Mouse (Mus musculus) gastrocnemius, postnatal 10 days (tissue): Measurements from ENCODE around the gene Parl. TPM values are rescaled to one million over a fixed set of nuclear protein-coding genes. Genes with fewer than 3 reads are reported as not detected.

Experiments used
- DNase-seq: peaks from one replicate; pipeline ENCODE4 v3.0.0; 2021; ENCODE audit warnings: mixed read lengths
- long read RNA-seq, 2 experiments: library from polyadenylated mRNA; stranded (forward); transcript quantifications; one replicate each; pipeline ENCODE4 v2.0.0; 2021
- total RNA-seq, 2 experiments: library from RNA; stranded (reverse); gene quantifications; 2 replicates each; pipeline ENCODE4 v1.2.3; 2021

Gene Parl
- 10 to 100 TPM; 83.2 to 83.4 TPM for total RNA-seq
- long read RNA-seq, experiment 1, transcript Parl-201 (10 exons, 1,348 nt) = major isoform, 53 of 59 reads
- long read RNA-seq, experiment 1, partial matches to known transcripts = 3 of 59 reads
- long read RNA-seq, experiment 1, other reads (novel, unspliced or antisense) = 3 of 59 reads
- long read RNA-seq, experiment 2, transcript Parl-201 (10 exons, 1,348 nt) = major isoform, 59 of 64 reads
- long read RNA-seq, experiment 2, partial matches to known transcripts = 0 of 64 reads
- long read RNA-seq, experiment 2, other reads (novel, unspliced or antisense) = 3 of 64 reads

GRCm38 (mm10) chr16:20301770-20302649 lies at the start of gene Parl:
TSS of gene Parl (minus strand) at chr16:20302387.
- DNase-seq = peak; percentile 88

GRCm38 (mm10) chr16:20345464-20345863 lies 43.3 kb upstream of the Parl start:
- DNase-seq = no peak

GRCm38 (mm10) chr16:20338616-20339015 lies 36.4 kb upstream of the Parl start:
- DNase-seq = no peak

GRCm38 (mm10) chr16:20334918-20335317 lies 32.7 kb upstream of the Parl start:
- DNase-seq = no peak

- no peak for DNase-seq
Measured at GRCm38 (mm10) chr16:20328306-20328705, 26.1 kb upstream of the Parl start.

DNA sequence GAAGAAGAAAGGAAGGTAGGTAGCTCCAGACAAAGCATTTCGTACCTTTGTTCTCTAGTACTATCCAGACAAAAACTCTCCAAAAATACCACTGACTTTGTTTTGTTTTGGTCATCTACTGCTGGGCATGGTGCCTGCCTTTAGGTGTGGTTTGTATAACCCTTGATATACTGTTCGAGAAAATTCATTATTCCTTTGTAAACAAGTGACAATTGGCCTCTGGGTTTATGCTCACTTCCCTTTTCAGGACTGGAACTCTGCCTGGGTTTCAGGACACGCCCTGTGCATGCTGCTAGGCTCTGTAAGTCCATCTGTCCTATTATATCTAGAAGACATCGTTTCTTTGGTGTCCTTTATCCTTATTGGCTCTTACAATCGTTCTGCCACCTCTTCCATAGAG lies 23.1 kb upstream of the Parl start, which contains the start of gene Cyp2ab1:
TSS of gene Cyp2ab1 (minus strand) at position 119 of the 400 bp plus-strand sequence.
- no peak for DNase-seq

DNA sequence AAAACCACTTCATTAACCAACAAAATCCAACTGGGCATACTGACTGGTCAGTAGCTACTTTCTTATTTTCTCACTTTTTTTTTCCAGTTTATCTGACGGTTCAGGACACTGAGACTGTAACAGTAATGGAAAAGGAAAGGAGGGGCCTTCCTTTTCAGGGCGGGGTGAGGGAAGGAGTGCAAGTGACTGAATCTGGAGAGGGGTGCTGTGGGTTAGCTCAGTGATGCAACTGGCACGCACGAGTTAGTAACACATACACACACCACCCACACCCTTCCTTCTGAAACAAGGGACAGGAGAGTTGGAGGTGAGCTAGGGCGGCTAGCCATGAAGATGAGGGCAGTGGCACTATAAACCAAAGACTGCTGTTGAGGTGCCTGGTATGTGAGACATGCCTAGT lies 21.7 kb upstream of the Parl start:
- no peak for DNase-seq

DNA sequence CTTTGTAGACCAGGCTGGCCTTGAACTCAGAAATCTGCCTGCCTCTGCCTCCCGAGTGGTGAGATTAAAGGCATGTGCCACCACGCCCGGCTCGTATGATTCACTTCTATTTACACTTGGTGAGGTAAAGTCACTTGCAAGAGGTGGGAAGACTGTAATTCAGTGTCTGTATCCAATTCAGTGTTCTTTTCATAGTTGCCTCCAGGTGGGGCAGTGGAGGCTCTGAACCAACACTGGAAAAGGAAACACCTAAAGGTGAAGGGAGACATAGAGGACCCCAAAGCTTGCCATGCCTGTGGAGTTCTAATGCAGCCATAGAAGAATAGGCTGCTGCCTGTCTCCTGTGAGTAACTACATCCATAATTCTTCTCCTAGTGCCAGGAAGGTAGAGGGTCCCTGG lies 20.1 kb upstream of the Parl start:
- no peak for DNase-seq

GRCm38 (mm10) chr16:20316770-20317169 lies 14.6 kb upstream of the Parl start:
- DNase-seq = no peak

DNA sequence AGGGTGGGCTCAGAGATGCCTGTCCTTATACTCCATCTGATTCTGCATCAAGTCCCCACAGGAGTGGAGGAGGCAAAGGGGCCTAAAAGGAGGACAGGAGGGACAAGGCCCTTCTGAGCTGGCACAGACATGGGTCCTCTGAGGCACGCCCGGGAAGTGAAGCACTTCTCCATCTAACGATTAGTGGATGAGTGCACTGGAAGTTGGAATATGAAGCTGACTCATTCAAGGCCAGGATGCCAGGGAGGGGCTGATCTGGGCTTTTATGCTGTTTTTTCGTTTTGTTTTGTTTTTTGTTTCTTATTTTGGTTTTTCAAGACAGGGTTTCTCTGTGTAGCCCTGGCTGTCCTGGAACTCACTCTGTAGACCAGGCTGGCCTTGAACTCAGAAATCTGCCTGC lies 13.1 kb upstream of the Parl start:
- no peak for DNase-seq

GRCm38 (mm10) chr16:20312272-20312671 lies 10.1 kb upstream of the Parl start:
- DNase-seq = no peak

GRCm38 (mm10) chr16:20300076-20300475 lies 2.1 kb downstream of the Parl start:
- DNase-seq = no peak

DNA sequence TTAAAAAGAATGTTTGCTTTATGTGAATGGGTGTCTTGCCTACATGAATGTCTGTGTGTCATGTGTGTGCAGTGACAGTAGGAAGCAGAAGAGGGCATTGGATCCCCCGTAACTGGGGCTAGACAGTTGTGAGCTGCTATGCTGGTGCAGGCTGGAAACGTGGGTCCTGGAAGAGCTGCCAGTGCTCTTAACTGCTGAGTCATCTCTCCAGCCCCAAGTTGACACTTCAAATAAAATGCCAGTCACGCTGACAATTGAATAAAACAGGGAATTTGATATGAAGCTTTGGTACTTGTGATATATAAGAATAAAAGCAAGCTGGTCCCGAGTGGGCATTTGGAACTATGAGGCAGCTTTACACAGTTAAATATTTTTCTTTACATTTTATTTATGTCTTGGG lies 21.9 kb downstream of the Parl start:
- no peak for DNase-seq

DNA sequence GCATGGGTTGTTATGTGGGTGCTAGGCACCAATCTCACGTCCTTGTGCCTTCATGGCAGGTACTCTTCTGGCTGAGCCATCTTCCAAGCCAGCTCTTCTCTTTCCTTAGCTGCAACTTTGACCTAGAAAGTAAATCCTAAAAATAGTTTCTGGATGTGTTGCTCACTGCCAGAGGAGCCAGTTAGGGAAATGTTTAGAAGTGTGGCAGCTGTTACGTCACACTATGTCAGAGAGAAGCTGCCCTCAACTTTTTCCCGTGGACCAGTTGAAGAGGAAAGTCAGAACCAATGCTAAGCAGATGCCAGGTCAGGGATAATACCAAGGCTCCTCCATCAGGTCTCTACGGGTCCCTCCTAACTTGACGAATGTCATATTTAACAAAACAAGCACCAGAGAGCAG lies 22.8 kb downstream of the Parl start:
- DNase-seq = no peak

DNA sequence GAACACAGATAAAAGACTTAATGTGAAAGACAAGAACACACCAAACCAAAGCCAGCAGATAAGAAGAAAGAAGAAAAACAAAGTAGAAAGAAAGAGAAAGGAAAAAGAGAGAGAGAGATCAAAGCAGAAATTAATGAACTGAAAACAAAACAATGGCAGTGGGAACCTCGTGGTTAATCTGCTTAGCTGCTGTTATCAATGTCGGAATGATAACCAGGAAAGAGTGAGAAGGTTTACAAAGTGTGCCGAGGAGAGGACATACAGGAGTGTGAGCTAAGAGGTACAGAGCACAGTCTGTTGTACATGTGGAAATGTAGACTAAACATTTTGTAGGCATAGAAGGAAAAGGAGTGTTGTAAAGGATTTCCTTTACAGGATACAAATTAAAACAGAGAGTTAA lies 29.2 kb downstream of the Parl start:
- no peak for DNase-seq

- DNase-seq = no peak
Measured at GRCm38 (mm10) chr16:20271339-20271738, 30.8 kb downstream of the Parl start.

GRCm38 (mm10) chr16:20265089-20265488 lies 37.1 kb downstream of the Parl start:
- DNase-seq = no peak

GRCm38 (mm10) chr16:20257926-20258325 lies 44.3 kb downstream of the Parl start:
- no peak for DNase-seq

GRCm38 (mm10) chr16:20248442-20249174 lies 53.6 kb downstream of the Parl start:
- no peak for DNase-seq

- no peak for DNase-seq
Measured at GRCm38 (mm10) chr16:20247103-20247502, 55.1 kb downstream of the Parl start.

DNA sequence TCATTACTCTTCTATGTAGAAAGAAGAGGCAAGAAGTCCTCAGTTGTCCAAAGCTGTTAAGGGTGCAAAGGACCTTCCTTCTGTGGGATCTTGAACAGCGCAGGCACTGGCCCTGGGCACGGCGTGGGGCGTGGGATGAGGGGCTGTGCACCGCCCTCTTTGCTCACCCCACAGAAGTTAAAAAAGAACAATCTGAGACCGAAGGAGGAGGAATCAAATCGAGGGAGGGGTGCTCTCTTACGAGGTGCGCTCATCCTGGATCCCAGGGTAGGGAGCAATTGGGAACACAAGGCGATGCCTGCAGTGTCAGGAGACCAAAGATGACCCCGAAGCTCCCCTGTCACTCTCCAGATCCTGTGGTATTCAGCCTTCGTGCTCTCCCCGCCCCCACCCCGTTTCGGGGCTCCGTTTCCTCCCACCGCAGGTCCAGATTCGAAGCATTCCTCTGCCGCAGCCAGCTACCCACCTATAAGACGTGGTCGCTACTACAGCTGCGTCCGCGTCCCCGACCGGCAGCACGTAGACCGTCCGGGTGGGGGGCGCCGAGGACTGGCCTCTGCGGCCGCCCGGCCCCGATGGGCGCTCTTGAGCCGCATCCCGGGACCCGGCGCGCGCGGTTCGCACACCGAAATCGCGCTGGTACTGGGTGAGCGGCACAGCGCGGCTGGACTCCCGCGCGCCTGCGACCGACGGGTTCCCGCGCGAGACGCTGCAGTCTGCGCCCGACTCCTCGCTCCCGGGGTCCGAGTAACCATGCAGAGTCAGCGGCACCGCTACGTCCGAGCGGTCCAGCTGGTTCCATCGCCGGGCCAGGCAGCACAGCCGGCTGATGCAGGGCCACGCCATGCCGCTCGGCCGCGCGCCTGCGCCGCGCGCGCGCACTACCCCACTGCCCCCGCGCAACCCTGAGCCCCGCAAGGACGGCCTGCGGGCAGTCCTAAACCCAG lies 61.4 kb downstream of the Parl start, which contains the start of gene Map6d1:
TSS of gene Map6d1 (minus strand) at position 891 of the 947 bp plus-strand sequence.
- peak; percentile 52 for DNase-seq
